Mouse (Mus musculus) lung, adult 2 months (tissue): ENCODE measurements around the gene Galnt18.

Source experiments
- CTCF ChIP-seq: fragments of 200-500 bp; IDR thresholded peaks from 2 replicates; pipeline ENCODE4 v1.5.1; 2011; ENCODE audit warnings: mild to moderate bottlenecking, low read length, control low read depth; ENCODE audit not compliant: insufficient read depth
- POLR2A ChIP-seq: fragments of 200-500 bp; IDR thresholded peaks from 2 replicates; pipeline ENCODE4 v1.6.1; 2011; ENCODE audit warnings: low read depth, mild to moderate bottlenecking, control low read depth, low read length, borderline replicate concordance; ENCODE audit errors: extremely low read depth

DNA sequence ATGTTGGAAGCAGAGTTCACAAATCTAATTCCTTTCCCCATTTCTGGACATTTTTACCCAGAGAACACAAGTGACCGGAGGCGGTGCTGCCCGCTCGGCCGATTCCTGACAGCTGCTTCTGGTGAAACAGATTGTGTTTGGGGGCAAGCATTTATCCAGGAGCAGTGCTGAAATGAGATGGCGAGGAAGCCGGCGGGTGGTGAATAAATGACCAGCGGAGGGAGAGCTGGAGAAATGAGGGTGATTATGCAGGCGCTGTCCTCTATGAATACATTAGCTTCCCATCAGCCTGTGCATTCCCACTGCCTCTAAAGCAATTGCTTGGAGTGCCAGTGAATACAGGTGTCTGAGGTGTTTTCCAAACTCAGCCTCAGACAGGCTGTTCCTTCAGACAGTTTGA lies 232.7 kb downstream of the Galnt18 start:
- TF ChIP-seq CTCF (no peak), POLR2A (no peak)
